8 mouse cellular contexts compared by ENCODE assay signal in the genomic region with DNA sequence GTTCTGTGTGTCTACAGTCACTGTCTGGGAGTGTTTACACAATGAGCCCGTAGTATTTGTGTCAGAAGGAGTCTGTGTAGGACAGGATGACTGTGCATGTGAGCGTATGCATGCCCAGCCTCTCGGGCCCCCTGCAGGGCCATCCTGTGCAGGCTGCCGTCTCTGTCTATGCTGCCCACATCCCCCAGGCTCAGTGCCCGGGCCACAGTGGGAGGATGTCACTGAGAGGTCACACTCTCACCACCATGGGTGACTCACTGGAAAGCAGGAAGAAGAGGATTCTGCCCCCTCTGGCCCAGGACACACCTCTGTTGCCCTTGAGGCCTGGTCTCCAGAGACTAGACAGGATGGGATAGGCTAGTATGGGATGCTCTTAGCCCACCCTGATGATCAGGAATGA. TPM values are rescaled to one million over a fixed set of nuclear protein-coding genes. Genes with fewer than 3 reads are reported as not detected.
DNase-seq lines count a peak whose midpoint lies in the region; ATAC-seq and TF ChIP-seq lines count a peak whose summit lies in the region.

No protein-coding gene starts in this region.

- H3K9ac ChIP-seq in liver, embryonic 14.5 days (replicated peaks), result no peak overlapping the region
- H3K9ac ChIP-seq in hindbrain, postnatal 0 days (replicated peaks; ENCODE audit: low read length), result no peak overlapping the region

- 40% methylated on average over 5 of the region's 5 CpGs for whole genome bisulfite sequencing in liver, embryonic 14.5 days (ENCODE audit: insufficient replicate concordance)
- WGBS in hindbrain, postnatal 0 days, result 36% methylated on average over 5 of the region's 5 CpGs

- H3K27me3 ChIP-seq in liver, embryonic 14.5 days (ENCODE audit: control insufficient read depth, insufficient read depth, low read length), result peaks cover 86% of the 10 kb centered on the region
- 0 out of 2 replicates have a peak, but pooled peaks cover 6% of the 10 kb centered on the region for H3K27me3 ChIP-seq in hindbrain, postnatal 0 days (ENCODE audit: insufficient read depth, low read length)

- peak; percentile 12; the same call in 1 of the 2 replicates for TF ChIP-seq CTCF in liver, embryonic 14.5 days (IDR thresholded peaks at IDR 0.05; ENCODE audit: low read depth)
- 0 out of 2 replicates have a peak, but pooled peaks have one; percentile 6 for TF ChIP-seq CTCF in hindbrain, postnatal 0 days (IDR thresholded peaks at IDR 0.05; ENCODE audit: low read depth)

- H3K4me1 ChIP-seq in liver, embryonic 14.5 days (replicated peaks; ENCODE audit: control insufficient read depth in 2 of 2, insufficient read depth in 2 of 2, low read length in 1 of 2), result peaks cover 0 to 5% of the 10 kb centered on the region in 2 experiments; a peak in 2 of 4 replicates
- peaks cover 7% of the 10 kb centered on the region; the same call in 1 of the 2 replicates for H3K4me1 ChIP-seq in hindbrain, postnatal 0 days (ENCODE audit: insufficient read depth, low read length)

- H3K4me3 ChIP-seq in liver, embryonic 14.5 days (ENCODE audit: insufficient read depth in 1 of 2, low read depth in 2 of 2, low read length in 2 of 2), result no peak overlapping the region
- no peak overlapping the region; the same call in 1 of the 2 replicates for H3K4me3 ChIP-seq in hindbrain, postnatal 0 days (ENCODE audit: low read length)

- no peak for DNase-seq in liver, embryonic 14.5 days (ENCODE audit: low read depth in 3 of 3, low spot score in 3 of 3)
- DNase-seq in liver, result no peak
- DNase-seq in cerebellum, adult 18-20 months, result peak; percentile 62 to 64
- DNase-seq in hindbrain, postnatal 0 days (ENCODE audit: low spot score), result no peak
- DNase-seq in natural killer cell, adult 2 months (ENCODE audit: low spot score in 2 of 2), result peak; percentile 37 to 62
- DNase-seq in ovary, postnatal 10 days (ENCODE audit: low spot score), result no peak
- DNase-seq in urinary bladder, postnatal 36 days (ENCODE audit: low spot score in 2 of 2), result no peak
- no peak for DNase-seq in layer of hippocampus, adult 11-12 months (ENCODE audit: low spot score)

- H3K27ac ChIP-seq in liver, embryonic 14.5 days, result no peak overlapping the region
- no peak overlapping the region for H3K27ac ChIP-seq in hindbrain, postnatal 0 days

- no peaks in the 10 kb centered on the region for H3K36me3 ChIP-seq in liver, embryonic 14.5 days (replicated peaks; ENCODE audit: control insufficient read depth, insufficient read depth, low read depth)
- no peaks in the 10 kb centered on the region for H3K36me3 ChIP-seq in hindbrain, postnatal 0 days (ENCODE audit: insufficient read depth, low read length)

- no peak for TF ChIP-seq EP300 in liver, embryonic 14.5 days (IDR thresholded peaks at IDR 0.05; ENCODE audit: low read depth)

- no peaks in the 10 kb centered on the region for H3K9me3 ChIP-seq in liver, embryonic 14.5 days (ENCODE audit: control insufficient read depth, low read length)
- H3K9me3 ChIP-seq in hindbrain, postnatal 0 days (ENCODE audit: low read length), result no peaks in the 10 kb centered on the region

- no peak overlapping the region for H3K4me2 ChIP-seq in liver, embryonic 14.5 days (ENCODE audit: low read depth)
- peak overlapping the region; percentile 95; the same call in 1 of the 2 replicates for H3K4me2 ChIP-seq in hindbrain, postnatal 0 days (ENCODE audit: low read depth, low read length)

- no peak for ATAC-seq in liver, embryonic 14.5 days (ENCODE audit: insufficient read depth)
- no peak for ATAC-seq in hindbrain, postnatal 0 days

RNA-seq across cellular contexts. Expression of a gene that starts 2.9 kb away (rescaled TPM):
- 1.9 and 2.1 TPM in 2 replicates for polyA plus RNA-seq in liver, embryonic 14.5 days (2012; rRNA removed)
- polyA plus RNA-seq in liver, embryonic 14.5 days (2014; fragmentation: Nextera tagmentation; extraction: Ambion mirVana), result 0.85 and 1.6 TPM in 2 replicates
- 43.0 and 50.2 TPM in 2 replicates for total RNA-seq in hindbrain, postnatal 0 days (2014; rRNA removed)
- 14.0 and 14.4 TPM in 2 replicates for polyA plus RNA-seq in hindbrain, postnatal 0 days (2015; fragmentation: Nextera tagmentation; extraction: Ambion mirVana)

RNA-seq across cellular contexts. Expression of a gene that starts 14.1 kb away (rescaled TPM):
- polyA plus RNA-seq in liver, embryonic 14.5 days (2012; rRNA removed), result 44.0 and 50.9 TPM in 2 replicates
- 40.6 and 41.0 TPM in 2 replicates for polyA plus RNA-seq in liver, embryonic 14.5 days (2014; fragmentation: Nextera tagmentation; extraction: Ambion mirVana)
- total RNA-seq in hindbrain, postnatal 0 days (2014; rRNA removed), result 177 and 188 TPM in 2 replicates
- polyA plus RNA-seq in hindbrain, postnatal 0 days (2015; fragmentation: Nextera tagmentation; extraction: Ambion mirVana), result 131 and 140 TPM in 2 replicates

RNA-seq across cellular contexts. Expression of a gene that starts 17.5 kb away (rescaled TPM):
- 70.8 and 95.5 TPM in 2 replicates for polyA plus RNA-seq in liver, embryonic 14.5 days (2012; rRNA removed)
- 66.0 and 76.7 TPM in 2 replicates for polyA plus RNA-seq in liver, embryonic 14.5 days (2014; fragmentation: Nextera tagmentation; extraction: Ambion mirVana)
- 16.6 and 19.7 TPM in 2 replicates for total RNA-seq in hindbrain, postnatal 0 days (2014; rRNA removed)
- 40.0 and 43.0 TPM in 2 replicates for polyA plus RNA-seq in hindbrain, postnatal 0 days (2015; fragmentation: Nextera tagmentation; extraction: Ambion mirVana)

RNA-seq across cellular contexts. Expression of a gene that starts 27.6 kb away (rescaled TPM):
- 21.1 and 27.1 TPM in 2 replicates for polyA plus RNA-seq in liver, embryonic 14.5 days (2012; rRNA removed)
- 15.8 and 18.6 TPM in 2 replicates for polyA plus RNA-seq in liver, embryonic 14.5 days (2014; fragmentation: Nextera tagmentation; extraction: Ambion mirVana)
- 84.1 and 96.6 TPM in 2 replicates for total RNA-seq in hindbrain, postnatal 0 days (2014; rRNA removed)
- polyA plus RNA-seq in hindbrain, postnatal 0 days (2015; fragmentation: Nextera tagmentation; extraction: Ambion mirVana), result 73.3 and 76.2 TPM in 2 replicates

RNA-seq across cellular contexts. Expression of a gene that starts 39.4 kb away (rescaled TPM):
- 0.04 TPM in 1 of 2 replicates, not detected in the other for polyA plus RNA-seq in liver, embryonic 14.5 days (2012; rRNA removed)
- 0.17 and 0.27 TPM in 2 replicates for polyA plus RNA-seq in liver, embryonic 14.5 days (2014; fragmentation: Nextera tagmentation; extraction: Ambion mirVana)
- total RNA-seq in hindbrain, postnatal 0 days (2014; rRNA removed), result not detected in 2 replicates
- polyA plus RNA-seq in hindbrain, postnatal 0 days (2015; fragmentation: Nextera tagmentation; extraction: Ambion mirVana), result 0.19 and 0.61 TPM in 2 replicates

Comparison
In these comparisons a context has a peak if more than half of its experiments do, and no peak if none do; other contexts are left out.
1. DNase-seq: peak in cerebellum, adult 18-20 months (2 of 2) and natural killer cell, adult 2 months (2 of 2); none in liver, embryonic 14.5 days (0 of 3), liver (single experiment), hindbrain, postnatal 0 days (single experiment), ovary, postnatal 10 days (single experiment), urinary bladder, postnatal 36 days (0 of 2) and layer of hippocampus, adult 11-12 months (single experiment).